In the genomic region with DNA sequence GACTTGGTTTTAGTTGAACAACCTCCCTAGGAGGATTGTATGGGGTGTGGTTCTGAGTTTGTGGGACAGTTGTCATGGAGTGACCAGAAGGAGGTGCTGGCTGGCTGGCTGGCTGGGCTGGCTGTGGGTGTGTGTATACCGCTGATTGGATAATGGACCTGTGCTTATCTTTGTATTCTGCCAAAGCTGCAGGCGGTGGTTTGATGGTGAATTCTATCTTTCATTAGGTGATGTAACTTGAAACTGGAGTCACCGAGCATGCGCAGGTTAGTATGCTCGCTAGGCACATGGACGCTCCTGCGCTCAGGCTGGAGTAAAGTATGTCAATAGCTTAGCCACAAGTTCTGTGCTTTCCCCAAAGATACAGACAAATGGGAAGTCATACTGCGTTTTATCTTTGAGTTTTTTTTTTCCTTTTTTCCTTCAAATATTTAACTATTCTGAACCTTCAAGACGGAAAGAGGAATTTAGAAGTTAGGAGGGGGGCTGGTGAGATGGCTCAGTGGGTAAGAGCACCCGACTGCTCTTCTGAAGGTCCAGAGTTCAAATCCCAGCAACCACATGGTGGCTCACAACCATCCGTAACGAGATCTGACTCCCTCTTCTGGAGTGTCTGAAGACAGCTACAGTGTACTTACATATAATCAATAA, we compare ENCODE assay signal across 24 mouse cellular contexts. TPM values are rescaled to one million over a fixed set of nuclear protein-coding genes. Genes with fewer than 3 reads are reported as not detected.
"Had no signal": no experiment of that assay in that cellular context is flagged by ENCODE, and none has a peak within 500 bp of the region (broad histone marks: within the 10 kb centered on the region; RNA-seq: fewer than 3 reads in every experiment).

No protein-coding gene starts in this region.

- H3K27me3 ChIP-seq: limb, embryonic 12.5 days; limb, embryonic 15.5 days; midbrain, embryonic 13.5 days; neural tube, embryonic 13.5 days had no signal

- H3K9me3 ChIP-seq: limb, embryonic 15.5 days; midbrain, embryonic 10.5 days; neural tube, embryonic 13.5 days had no signal

- H3K4me2 ChIP-seq: limb, embryonic 12.5 days; limb, embryonic 15.5 days; liver, embryonic 11.5 days; lung, embryonic 14.5 days; midbrain, embryonic 13.5 days; neural tube, embryonic 13.5 days had no signal

- H3K9ac ChIP-seq: limb, embryonic 12.5 days; limb, embryonic 15.5 days; liver, embryonic 14.5 days; liver, postnatal 0 days; lung, embryonic 14.5 days; midbrain, embryonic 13.5 days; neural tube, embryonic 13.5 days had no signal

- DNase-seq: kidney, adult 18-20 months; kidney, postnatal 10 days; kidney, postnatal 36 days; layer of hippocampus, postnatal 36 days; left cerebral cortex, postnatal 4 days; liver, postnatal 0 days; lung, embryonic 14.5 days; lung, postnatal 14 days; lung, postnatal 4 days; thymus, adult 18-20 months; thymus, postnatal 36 days had no signal

- H3K27ac ChIP-seq: limb, embryonic 12.5 days; limb, embryonic 15.5 days; liver, embryonic 14.5 days; midbrain, embryonic 10.5 days; midbrain, embryonic 13.5 days; neural tube, embryonic 13.5 days had no signal

- H3K36me3 ChIP-seq: limb, embryonic 12.5 days; limb, embryonic 15.5 days; midbrain, embryonic 10.5 days; midbrain, embryonic 13.5 days; neural tube, embryonic 13.5 days had no signal

- H3K4me1 ChIP-seq: limb, embryonic 12.5 days; midbrain, embryonic 10.5 days; midbrain, embryonic 13.5 days; neural tube, embryonic 13.5 days had no signal

- ATAC-seq: liver, postnatal 0 days; midbrain, embryonic 13.5 days; midbrain, embryonic 16.5 days had no signal

- H3K4me3 ChIP-seq: limb, embryonic 12.5 days; limb, embryonic 15.5 days; midbrain, embryonic 10.5 days; midbrain, embryonic 13.5 days; myocyte; neural tube, embryonic 13.5 days had no signal

RNA-seq across cellular contexts. Expression of a gene that starts 13.6 kb away (rescaled TPM):
- total RNA-seq: megakaryocyte, adult 5-6 weeks; neutrophil, adult 5-6 weeks had no signal
- polyA plus RNA-seq: limb, embryonic 15.5 days; liver, embryonic 11.5 days; liver, embryonic 14.5 days; liver, postnatal 0 days; myocyte; small intestine, adult 2 months; spleen, adult 2 months had no signal
